Mouse (Mus musculus) testis, postnatal 10 days (tissue): ENCODE measurements around the gene Cpt1a.

Source experiments
- DNase-seq: peaks from one replicate; pipeline ENCODE4 v3.0.0; 2021; ENCODE audit warnings: low spot score

The Cpt1a gene

GRCm38 (mm10) chr19:3429156-3429816 lies 107.2 kb downstream of the Cpt1a start:
- no peak for DNase-seq

- no peak for DNase-seq
These were observed 108.9 kb downstream of the Cpt1a start for GRCm38 (mm10) chr19:3431066-3431465.

DNA sequence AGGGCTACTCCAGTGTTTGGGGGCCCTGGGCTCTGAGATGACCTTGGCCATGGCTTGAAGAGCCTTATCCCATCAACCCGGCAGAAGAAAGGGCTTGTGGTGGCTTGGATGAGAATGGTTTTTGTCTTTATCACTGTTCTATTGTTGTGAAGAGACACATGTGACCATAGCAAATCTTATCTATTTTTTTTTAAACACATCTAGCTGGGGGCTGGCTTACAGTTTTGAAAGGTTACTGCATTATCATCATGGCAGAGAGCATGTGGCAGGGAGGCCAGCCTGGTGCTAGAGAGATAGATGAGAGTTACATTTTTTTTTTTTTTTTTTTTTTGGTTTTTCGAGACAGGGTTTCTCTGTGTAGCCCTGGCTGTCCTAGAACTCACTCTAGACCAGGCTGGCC lies 109.8 kb downstream of the Cpt1a start:
- no peak for DNase-seq

- DNase-seq, result no peak
These were observed 112.0 kb downstream of the Cpt1a start for GRCm38 (mm10) chr19:3434124-3434523.

DNA sequence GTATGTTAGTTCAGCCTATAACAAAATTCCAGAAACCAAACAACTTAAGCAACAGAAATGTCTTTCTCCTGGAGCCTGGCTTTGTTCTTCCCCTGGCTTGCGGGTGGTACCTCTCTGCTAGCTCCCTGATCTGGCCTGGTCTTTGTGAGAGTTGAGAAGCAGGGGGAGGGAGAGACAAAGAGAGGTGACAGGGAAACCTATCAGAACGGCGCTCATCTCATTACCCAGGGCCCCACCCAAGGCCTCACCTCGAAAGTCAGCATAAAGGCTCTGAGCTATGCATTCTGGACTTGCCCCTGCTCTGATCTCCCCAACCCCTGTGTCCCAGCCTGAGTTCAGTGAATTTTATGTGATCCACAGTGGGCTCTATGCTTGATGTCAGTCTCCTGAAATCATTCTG lies 112.5 kb downstream of the Cpt1a start:
- DNase-seq, result no peak
